Mouse (Mus musculus) kidney, adult 11 months (tissue): ENCODE measurements around the gene Spryd7.
"Not testable (repeated sequence)": the region's sequence is repeated elsewhere in the genome, so short reads cannot be mapped to it uniquely, and the experiment has no call there.

Experiments used
- DNase-seq: peaks from one replicate; pipeline ENCODE4 v3.0.0; 2022

Gene Spryd7

GRCm38 (mm10) chr14:61556289-61557147 is at the start of gene Spryd7:
Gene Spryd7, minus strand, starts transcription at chr14:61556886.
- DNase-seq = peak; percentile 97

- not testable (repeated sequence) for DNase-seq
Observed at GRCm38 (mm10) chr14:61606088-61606487, 49.4 kb upstream of the Spryd7 start.

- DNase-seq = no peak
Observed at GRCm38 (mm10) chr14:61604081-61604480, 47.4 kb upstream of the Spryd7 start.

- no peak for DNase-seq
Observed at GRCm38 (mm10) chr14:61603069-61603755, 46.5 kb upstream of the Spryd7 start.

DNA sequence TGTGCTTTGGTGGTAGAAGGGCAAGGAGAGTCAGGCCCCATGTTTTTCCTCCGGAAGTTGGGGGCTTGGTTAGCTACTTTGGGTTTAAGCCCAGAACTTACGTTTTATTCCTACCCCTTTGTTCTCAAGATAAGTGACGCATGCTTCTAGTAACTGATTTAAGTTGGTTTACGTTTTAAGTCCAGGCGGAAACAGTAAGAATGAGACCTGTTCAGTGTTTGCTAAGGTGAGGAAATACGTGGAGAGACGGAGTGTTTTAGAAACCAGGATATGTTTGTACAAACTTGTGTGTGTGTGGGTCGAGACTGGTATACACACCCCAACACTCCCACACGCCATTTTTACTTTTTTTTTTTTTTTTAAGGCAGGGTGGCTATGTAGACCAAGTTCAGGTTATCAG is 44.7 kb upstream of the Spryd7 start:
- DNase-seq = no peak

- DNase-seq = peak; percentile 90
Observed at GRCm38 (mm10) chr14:61599057-61599806, 42.5 kb upstream of the Spryd7 start.

GRCm38 (mm10) chr14:61597968-61598367 is 41.3 kb upstream of the Spryd7 start, which contains the start of gene Trim13:
Gene Trim13, plus strand, starts transcription at chr14:61598247.
- DNase-seq = no peak

DNA sequence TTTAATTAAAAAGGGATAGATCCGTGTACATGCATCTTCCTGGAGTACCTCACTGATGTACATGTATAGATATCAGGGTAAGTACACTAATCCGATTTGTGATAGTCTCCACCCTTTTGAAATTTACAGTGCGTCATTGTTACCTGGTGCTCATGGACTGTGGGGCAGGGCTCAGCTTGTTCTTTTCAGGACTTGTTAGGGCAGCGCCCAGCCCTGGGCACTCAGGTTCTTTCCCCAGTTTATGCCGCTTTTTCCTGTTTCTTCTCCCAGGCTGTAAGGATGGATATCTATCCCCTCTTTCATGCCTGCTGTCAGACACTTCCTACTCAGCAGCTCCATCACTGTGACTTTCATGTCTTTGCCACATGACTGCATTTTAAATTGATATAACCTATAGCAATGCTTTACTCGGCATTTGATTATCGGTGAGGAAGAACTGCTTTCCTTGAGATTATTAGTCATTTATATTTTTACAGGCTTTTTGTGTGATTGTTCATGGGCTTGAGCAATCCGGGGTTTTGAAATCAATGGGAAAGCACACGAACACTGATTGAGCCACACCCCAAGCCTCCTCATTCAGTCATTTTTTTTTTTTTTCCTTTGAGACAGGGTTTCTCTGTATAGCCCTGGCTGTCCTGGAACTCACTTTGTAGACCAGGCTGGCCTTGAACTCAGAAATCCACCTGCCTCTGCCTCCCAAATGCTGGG is 40.2 kb upstream of the Spryd7 start:
- no peak for DNase-seq

DNA sequence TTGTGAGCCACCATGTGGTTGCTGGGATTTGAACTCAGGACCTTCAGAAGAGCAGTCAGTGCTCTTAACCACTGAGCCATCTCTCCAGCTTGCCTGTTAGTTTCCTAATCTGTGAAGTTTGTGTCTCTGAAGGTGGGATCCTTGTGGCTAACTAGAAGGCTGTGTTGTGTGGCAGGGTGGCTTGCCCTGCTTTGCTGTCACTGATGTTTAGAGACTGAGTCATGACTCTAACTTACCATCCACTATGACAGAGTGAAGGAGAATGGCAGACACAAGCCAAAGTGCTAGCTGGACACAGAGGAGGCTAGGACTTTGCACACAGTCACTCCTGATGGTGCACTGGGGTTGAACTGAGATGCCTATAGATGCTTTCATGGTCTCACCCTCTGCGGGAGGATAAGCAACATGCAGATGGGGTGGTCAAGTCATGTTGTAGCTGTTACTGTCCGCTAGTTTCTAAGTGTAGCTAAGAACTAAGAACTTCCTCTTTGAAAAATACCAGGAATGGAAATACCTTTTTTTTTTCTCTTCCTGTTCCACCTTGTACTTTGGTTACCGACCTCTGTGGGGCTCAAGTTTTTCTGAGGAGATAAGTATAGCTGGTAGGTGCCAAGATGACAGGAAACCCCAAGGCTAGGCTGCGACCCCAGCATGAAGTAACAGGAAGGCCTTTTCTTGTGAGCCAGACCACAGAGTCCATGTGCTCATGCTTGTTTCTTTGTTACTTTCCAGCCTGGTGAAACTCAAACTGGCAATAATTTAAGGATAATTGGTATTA is 32.8 kb upstream of the Spryd7 start:
- no peak for DNase-seq

GRCm38 (mm10) chr14:61575941-61576340 is 19.3 kb upstream of the Spryd7 start:
- DNase-seq = no peak

- no peak for DNase-seq
Observed at GRCm38 (mm10) chr14:61575066-61575465, 18.4 kb upstream of the Spryd7 start.

- DNase-seq = peak; percentile 58
Observed at GRCm38 (mm10) chr14:61572131-61572530, 15.4 kb upstream of the Spryd7 start.

- DNase-seq = peak; percentile 76
Observed at GRCm38 (mm10) chr14:61571366-61571765, 14.7 kb upstream of the Spryd7 start.

DNA sequence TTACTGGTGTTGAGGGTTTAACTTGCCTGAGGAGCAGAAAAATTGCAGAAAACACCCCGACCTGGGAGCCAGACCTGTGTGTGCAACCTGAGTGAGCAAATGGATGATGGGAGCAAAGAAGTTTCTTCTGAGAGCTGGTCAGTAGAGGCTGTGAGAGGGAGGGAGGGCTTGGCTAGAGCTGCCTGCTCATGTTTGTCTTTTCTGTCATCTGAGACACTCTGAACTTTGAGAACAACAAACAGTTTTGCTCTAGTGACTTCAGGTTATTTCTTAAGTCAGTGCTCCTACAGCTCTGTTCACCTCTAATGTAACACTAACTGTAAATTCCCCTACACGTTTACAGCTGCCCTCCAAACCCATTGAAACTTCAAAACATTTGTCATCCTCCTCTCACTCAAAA is 12.7 kb upstream of the Spryd7 start:
- no peak for DNase-seq

GRCm38 (mm10) chr14:61566211-61566610 is 9.5 kb upstream of the Spryd7 start:
- DNase-seq = not testable (repeated sequence)

DNA sequence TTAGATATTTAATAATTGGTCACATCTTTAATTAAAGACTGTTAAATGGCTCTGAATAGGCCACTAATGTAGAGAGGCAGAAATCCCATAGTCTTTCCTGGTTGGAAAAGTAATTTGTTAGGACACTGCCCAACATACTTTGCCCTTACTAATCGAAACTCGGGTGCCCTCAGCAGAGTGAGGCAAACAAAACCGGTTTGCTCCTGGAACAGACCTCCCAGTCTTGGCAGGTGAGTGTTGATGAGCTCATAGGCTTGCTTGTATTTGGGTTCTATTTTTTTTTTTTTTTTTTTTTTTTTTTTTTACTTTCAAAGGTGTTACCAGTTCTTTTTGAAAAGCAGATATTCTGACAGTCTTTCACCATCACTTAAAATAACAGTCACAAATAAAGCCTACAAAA is 3.2 kb upstream of the Spryd7 start:
- DNase-seq = peak; percentile 42

DNA sequence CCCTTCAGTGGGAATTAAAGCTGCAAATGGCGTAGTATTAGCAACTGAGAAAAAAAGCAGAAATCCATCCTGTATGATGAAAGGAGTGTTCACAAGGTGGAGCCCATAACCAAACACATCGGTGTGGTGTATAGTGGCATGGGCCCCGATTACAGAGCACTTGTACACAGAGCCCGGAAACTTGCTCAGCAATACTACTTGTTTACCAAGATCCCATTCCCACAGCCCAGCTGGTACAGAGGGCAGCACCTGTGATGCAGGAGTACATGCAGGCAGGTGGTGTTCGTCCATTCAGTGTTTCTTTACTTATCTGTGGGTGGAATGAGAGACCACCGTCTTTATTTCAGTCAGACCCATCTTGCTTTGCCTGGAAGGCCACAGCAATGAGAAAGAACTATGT is 2.2 kb upstream of the Spryd7 start:
- no peak for DNase-seq

- no peak for DNase-seq
Observed at GRCm38 (mm10) chr14:61555931-61556288, 776 bp downstream of the Spryd7 start.

DNA sequence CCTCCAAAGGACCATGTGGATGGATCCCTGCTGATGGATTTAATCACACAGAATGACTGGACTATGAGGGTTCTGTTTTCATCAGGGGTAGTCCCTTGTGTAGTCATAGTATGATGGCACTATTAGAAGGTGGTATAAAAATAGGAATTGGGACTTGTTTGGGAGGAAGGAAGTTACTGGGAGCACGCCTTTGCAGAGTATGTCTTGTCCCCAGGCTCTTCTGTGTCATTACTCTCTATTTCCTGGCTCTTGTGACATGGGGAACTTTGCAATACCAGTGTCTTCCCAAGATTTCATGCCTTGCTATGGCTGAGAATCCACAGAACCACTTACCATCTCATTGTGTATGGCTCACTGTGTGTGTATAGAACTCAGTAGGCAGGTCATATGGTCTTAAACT is 8.1 kb downstream of the Spryd7 start:
- no peak for DNase-seq

GRCm38 (mm10) chr14:61537772-61538171 is 18.9 kb downstream of the Spryd7 start:
- not testable (repeated sequence) for DNase-seq

DNA sequence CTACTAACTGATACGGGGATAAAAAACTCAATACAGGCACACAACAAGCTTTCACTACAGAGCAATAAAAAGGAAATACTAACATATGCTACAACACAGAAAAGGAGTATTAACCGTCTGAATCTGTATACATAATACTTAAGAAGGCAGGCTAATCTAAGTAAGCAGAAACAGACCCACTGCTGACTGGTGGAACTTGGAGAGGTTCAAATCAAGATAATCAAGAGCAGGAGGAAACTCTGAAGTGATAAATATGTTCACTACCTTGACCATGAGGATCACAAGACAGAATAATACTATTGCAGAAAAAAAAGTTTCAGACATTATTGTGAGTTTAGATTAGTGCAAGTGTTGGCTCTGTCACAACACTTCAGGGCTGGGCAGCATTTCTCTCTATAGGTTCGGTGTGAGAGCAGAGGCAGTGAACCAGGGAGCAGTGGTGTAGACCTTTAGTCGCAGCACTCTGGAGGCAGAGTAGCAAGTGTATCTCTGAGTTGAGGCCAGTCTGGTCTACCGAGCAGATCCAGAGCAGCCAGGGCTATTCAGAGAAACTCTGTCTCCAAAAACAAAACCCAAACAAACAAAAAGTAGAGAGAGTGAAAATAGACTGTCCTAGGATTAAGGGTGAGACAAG is 19.9 kb downstream of the Spryd7 start:
- DNase-seq = no peak
